Mouse (Mus musculus) naive thymus-derived CD4-positive, alpha-beta T cell, adult 2 months (primary cell): ENCODE results near the gene Psmd3.
A peak's percentile ranks its signal among the peaks of the same experiment; 100 is the strongest.

Experiments used
- DNase-seq: peaks from one replicate; pipeline ENCODE4 v3.0.0-alpha.2; 2011; ENCODE audit warnings: low read depth

The Psmd3 gene

DNA sequence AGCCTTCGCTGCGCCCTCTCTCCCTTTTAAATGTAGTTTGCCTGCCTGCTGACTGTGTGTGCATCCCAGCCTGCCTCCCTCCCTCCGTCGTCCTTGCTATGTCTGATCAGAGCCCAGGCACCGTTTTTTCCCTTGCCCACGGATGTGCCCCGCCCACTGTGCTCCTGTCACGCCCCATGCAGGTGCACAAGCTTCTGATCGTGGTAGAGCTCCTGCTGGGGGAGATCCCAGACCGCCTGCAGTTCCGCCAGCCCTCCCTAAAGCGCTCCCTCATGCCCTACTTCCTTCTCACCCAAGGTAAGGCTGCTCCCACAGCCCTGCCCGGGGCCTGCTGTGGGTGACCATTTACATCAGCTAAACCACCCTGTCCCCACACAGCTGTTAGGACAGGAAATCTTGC, 10.8 kb downstream of the Psmd3 start:
- no peak for DNase-seq

DNA sequence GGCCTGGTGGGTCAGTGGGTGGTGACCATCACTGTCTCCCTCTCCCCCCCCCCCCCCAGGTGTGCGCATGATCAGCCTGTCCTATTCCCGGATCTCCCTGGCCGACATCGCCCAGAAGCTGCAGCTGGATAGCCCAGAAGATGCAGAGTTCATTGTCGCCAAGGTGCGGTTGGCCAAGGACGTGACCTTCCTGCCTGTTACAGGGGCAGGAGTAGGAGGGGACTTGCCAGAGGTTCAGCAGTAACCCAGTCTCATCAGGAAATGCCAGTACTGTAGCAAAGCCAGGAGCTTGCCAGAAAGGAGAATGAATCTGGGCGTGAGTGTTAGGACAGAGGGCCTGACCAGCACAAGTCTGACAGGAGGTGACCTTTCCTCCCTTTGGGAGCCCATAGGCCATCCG, 11.4 kb downstream of the Psmd3 start:
- no peak for DNase-seq

DNA sequence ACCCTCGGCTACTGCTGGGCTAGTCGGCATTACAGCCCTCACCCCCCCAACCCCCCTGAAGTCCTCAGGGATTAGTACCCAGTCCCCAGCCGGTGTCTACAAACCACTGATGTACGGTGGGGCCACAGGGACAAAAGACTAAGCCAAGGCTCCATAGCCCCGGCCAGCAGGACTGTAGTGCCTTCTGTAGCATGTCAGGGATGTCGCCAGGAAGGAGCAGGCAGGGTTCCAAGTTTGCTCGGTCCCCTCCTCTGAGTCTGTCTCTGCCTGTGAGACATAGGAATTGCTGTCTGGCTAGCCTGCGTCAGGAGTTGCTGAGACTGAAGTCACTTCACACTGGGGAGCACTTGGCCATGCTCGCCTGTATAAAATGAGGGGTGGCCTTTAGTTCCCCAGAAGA, 11.9 kb downstream of the Psmd3 start:
- DNase-seq, result no peak

DNA sequence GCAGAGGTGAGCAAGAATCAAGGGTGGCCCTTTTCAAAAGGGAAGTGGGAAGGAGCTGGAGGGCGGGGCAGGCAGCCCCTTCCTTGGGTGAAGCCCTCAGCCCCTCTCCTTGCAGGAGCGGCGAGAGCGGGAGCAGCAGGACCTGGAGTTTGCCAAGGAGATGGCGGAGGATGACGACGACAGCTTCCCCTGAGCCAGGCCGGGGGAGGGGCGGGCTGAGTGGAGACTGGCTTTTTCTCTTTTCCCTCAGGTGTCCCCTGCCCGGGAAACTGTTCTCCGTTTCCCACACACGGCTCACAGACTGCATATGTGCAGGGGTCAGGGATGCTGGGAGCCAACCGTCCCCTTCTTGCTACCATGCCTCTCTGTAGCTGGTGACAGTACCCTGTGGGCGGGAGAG, 13.1 kb downstream of the Psmd3 start:
- no peak for DNase-seq

DNA sequence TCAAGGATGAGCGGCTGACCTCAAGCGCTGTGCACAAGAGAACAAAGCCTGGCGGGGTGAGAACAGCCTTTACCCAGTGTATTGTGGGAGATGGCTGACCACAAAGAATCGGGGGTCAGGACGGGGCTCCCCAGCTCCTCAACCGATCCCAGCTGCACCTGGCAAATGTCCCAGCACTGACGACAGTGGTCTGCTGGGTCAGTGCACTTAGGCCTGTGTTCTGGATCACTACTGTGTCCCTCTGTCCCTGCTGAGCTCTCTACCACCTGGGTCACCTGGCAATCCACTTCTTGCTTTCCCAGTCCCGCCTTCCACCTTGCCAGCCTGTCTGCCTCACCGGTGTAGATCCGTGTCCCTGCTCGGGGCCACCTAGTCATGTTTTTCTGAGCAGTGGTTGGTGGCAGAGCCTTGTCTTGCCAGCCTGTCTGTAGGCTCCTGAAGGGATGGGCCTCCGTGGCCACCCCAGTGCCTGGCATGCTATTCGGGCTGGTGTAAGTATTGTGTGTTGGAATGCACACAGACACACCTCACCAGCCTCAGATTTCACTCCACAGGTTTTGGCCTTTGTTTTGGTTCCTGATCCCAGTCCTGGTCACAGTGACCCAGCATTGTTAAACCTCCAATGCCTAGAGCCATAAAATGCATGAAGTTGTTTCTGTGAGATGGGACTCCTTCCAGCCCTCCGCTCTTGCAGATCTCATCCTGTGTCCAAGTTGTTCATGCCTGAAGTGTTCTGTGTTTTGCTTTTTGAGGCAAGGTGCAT, 14.3 kb downstream of the Psmd3 start:
- no peak for DNase-seq

DNA sequence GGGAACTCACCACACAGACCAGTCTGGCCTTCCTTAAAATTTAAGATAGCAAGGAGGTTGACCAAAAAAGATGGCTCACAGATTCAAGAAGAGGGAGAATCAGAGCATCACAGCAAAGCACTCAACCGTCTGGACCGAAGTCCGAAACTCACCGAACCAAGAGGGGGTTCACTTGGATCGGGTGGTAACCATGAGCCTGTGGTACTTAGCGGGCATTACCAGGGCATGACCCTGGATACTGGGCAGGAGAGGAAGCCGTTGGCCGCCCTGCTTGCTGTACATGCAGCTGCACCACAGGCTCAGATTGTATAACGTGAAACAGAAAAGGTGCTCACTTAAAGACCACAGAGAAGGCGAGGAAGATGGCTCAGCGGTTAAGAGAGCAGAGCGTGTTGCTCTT, 14.9 kb downstream of the Psmd3 start:
- no peak for DNase-seq

DNA sequence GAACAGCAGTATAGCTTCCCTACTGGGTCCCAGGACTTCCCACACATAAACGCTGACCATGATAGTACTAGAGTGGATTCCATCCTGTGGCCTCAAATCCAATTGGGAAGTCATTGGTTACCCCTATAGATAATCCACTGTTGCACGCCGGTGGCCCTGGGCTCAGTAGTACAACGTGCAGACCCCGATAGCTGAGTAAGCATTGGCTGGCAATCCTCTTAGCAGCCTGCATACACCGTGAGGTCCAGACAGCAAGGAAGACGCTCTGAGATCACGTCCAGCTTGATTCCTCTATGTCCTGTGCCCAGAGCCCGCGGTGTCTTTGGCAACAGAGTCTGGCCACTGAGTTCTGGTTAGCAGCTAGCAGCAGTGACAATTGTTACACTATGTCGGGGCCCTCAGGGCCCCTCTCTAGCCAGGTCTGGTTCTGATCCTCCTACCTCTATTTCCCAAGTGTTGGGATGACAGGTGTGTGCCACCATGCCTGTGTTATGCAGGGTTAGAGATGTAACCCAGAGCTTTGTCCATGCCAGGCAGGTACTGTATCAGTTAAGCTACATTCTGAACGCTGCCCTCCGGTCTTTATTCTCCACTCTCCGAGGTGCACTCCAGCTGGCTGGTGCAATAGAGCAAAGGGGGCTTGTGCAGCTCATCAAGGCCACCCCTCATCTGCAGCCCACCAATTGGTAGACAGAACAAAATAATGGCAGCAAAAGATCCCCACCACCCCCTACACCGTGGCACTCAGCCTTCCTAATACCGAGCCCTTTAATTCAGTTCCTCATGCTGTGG, 16.7 kb downstream of the Psmd3 start:
- DNase-seq, result no peak

DNA sequence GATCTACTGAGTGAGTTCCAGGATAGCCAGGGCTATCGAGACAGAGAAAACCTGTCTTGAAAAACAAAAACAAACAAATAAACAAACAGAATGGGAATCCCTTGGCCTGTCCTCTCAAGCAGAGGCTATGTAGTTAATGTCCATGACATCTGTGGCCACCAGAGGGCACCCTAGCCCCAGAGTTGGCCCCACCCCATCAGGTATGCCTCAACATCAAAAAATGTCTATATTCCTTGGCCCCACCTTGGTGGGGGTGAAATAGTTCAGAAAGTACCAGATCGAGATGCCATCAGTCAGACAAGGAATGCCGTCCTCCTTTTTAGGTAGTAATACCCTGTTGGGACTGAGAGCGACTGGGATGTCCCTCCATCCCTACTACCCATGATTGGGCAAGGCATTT, 17.6 kb downstream of the Psmd3 start:
- DNase-seq, result peak; percentile 89

DNA sequence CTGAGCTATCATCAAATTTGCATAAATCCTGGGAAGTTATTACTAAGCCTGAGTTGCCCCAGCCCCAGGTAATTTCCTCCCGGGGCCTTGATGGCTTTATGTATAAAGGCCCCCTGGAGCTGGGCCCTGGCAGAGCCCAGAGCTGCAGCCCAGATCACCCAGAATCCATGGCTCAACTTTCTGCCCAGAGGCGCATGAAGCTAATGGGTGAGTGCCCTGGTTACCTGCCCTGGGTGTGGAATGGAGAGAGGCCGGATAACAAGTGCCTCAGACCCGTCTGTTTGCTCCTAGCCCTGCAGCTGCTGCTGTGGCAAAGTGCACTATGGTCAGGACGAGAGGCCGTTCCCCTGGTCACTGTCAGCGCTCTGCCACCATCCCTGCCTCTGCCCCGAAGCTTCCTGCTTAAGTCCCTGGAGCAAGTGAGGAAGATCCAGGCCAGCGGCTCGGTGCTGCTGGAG, 18.9 kb downstream of the Psmd3 start, which contains the start of gene Csf3:
Csf3 (plus strand) TSS at position 51 of the 458 bp plus-strand sequence.
- DNase-seq, result no peak

DNA sequence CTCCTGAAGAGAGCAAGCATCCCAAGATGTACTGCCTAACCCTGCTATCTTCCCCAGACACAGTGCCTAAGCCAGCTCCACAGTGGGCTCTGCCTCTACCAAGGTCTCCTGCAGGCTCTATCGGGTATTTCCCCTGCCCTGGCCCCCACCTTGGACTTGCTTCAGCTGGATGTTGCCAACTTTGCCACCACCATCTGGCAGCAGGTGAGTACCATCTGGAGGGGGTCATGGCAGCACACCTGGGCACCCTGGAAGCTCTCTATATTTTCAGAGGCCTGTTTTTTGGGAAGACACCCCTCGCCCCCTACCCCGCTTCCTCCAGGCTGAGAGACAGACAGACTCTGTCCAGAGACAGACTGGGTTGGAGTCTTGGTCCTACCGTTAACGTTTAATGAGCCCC, 20.0 kb downstream of the Psmd3 start:
- DNase-seq, result no peak

DNA sequence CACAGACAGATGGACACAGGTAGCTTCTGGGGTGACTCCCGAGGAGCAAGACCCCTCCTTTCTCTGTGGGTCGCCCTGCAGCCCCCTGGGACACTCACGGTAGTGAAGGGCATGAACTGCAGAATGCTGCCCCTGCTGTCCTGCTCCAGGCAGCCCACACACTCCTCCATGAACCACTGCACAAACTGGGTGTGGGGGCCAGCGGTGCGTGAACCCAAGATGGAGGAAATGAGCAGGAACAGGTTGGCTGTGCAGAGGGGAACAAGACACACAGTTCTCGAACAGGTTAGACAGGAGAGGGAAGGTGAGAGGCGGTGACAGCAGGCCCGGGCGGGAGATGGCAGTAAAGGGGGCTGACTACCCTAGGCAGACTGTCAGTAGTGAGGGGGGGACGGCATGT, 22.7 kb downstream of the Psmd3 start:
- no peak for DNase-seq

DNA sequence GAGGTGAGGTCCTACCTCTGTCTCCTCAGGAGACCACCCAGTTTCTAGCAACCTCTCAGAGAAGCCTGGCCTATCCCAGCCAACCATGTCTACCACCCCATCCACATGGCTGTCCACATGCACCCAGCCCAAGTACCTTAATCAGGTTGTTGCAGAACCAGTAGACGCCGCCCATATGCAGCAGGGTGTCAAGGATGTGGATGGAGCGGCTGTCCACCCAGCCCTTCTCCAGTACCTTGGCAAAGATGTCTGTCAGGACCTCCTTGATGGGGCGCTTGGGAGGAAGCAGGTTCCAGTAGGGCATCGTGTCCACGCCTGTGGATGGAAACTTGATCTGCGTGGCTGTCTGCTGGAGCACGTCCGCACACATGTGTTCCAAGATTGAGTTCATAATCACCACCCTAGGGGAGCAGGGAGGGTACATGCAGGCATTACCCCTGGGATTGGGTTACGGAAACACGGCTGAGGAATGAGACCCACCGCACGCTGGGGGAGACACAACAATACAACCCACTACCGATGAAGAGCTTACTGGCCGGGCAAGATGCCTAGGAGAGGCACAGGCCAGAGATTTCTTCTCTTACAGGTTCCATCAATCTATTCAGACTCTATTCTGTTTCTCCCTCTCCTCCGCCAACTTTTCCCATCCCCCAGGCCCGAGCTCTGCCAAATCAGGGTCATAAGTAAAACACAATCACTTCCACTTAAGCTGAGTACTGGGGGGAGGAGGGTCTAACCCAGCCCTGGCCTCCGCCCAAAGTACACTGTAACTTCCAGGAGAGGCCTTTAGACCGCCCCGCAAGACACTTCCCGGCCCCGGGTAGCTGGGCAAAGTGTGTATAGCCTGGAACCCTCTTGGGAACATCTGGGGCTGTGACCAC, 25.3 kb downstream of the Psmd3 start:
- DNase-seq, result no peak

DNA sequence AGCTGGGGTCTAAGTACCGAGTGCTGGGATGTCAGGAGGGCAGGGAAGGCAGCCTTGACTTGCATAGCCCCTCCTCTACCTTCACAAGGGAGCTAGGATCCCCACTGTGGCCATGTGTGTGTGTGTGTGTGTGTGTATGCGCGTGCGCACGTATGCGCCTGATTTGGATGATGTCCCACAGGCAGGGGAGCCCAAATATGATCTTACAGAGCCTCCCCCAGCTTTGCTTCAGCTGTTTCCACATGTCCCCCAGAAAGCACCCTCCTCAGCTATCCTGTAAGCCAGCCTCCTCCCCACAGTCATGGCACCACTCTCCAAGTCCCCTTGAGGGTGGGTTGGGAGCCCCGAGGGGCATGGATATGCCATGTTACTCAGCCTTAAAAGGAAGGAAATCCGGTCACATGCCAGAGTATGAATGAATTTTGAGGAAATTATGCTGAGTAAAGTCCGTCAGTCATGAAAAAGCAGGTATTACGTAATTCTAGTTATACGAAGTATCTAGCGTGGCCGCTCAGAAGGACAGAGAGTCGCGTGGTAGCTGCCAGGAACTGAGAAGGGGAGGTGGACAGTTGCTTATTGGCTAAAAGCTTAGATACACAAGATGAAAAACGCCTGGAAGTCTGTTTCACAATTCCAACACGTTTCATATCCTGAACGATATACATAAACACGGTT, 26.1 kb downstream of the Psmd3 start:
- no peak for DNase-seq

DNA sequence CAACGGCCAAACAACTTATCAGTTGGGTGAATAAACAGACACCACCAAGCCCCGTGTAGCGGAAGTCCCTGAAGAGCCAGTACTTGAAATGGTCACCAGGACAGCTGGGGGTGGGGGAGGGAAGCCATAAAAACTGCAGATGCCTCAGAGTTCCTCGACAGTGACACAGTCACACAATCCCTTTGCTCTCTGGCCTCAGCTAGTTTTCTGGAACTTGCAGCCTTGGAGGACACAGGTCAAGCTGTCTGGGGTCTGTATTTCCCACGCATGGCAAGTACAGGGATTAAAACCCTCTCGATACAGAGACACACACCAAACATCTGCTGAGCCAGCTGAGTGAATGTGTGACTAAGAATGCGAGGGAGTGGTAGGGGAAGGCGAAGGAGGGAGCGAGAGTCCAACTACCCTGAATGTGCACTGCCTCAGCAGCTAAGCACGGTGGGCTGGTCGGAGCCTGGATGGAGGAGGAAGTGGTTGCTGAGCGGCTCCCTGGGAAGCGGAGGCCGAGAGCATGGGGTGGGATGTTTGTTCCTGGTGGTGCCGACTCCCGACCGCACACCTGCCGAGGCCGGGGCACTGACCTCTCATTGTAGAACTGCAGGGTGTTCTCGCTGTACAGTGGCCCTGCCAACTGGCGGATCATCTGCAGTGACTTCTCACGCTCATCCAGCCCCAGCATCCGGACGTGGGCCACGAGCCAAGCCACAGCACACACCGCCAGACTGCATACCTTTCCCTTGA, 26.8 kb downstream of the Psmd3 start:
- peak; percentile 52 for DNase-seq

DNA sequence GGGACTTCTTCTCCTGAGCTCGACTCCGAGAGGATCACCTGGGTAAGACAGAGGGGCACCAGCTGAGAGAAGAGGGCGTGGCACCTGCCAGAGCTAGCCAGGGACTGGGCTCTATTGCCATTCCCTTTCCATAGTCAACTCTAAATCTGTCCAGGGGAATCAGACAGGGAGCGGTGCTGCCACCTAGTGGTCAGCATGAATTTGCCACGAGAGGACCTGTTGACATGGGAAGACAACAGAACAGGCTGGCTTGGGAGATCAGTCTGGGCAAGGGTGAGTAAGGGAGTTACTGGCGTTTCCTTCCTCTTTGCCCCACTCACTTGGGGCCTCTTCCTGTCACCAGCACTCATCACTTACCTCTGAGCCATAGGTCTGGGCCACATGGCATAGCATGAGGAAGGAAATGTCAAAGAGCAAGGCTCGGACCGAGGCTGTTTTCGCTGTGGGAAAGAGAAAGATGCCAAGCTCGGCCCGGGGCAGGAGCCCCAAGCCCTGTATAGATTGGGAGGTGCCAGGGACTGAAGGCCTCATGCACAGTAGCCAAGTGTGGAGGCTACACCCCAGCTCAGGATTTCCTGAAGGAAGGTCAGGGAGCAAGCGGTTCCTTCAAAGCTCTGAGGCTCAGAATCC, 28.2 kb downstream of the Psmd3 start:
- peak; percentile 88 for DNase-seq

DNA sequence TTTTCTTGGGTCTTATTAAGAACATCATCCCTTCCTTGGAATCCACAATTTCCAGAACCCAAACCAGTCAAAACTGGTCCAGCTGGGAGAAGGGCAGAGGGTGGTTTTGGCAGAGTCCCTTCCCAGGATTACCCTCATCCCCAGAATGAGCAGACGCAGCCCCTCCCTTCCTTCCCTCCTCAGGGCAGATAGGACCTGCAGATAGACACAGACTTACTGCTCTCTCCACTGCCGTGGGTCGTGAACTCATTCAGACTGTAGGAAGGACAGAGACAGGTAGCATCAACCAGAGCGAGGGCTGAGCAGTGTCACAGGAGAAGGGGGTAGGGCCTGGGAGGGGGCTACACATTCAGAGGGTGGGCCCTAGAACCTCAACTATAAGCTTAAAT, 28.7 kb downstream of the Psmd3 start:
- no peak for DNase-seq

DNA sequence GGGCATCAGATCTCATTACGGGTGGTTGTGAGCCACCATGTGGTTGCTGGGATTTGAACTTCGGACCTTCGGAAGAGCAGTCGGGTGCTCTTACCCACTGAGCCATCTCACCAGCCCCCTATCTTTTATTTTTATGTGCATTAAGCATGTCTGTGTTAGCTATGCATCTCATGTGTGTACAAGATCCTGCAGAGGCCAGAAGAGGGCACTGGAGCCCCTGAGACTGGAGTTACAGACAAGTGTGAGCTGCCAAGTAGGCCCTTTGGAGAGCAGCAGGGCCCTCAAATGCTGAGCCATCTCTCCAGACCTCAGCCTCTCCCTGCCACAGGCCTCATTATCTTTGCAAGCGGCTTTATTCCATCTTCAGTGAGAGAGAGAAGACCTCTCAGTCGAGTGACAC, 29.7 kb downstream of the Psmd3 start:
- peak; percentile 60 for DNase-seq

DNA sequence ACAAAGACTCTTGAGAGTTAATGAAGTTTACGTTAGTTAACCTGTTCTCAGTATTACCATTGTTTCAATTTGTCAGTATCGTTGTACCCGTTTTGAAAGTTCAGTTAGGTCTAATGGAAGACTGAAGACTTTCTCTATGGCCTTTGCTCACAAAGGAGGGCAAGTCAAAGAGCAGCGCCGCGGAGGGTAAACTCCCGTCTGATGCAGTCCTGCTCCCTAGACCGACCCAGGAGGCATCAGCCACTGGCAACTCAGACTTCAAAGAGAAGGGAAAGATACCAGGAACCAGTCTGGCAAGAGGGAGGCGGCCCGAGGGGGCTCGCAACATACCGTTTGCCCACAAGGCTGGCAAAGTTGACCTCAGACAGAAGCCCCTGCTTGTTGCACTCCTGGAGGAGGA, 31.3 kb downstream of the Psmd3 start:
- DNase-seq, result no peak

DNA sequence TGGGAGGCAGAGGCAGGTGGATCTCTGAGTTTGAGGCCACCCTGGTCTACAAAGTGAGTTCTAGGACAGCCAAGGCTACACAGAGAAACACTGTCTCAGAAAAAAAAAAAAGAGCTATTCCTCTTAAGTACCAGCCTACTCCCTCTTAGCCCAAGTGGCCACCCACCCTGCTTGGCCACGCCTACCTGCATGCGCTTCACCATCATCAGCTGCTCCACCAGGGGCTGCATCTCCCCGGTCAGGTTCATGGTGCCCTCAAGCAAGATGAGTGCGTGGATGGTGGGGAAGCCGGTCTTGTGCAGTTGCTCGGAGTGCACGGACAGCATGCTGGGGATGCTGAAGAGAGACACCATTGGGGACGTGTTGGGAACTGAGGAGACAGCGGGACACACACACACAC, 33.6 kb downstream of the Psmd3 start:
- DNase-seq, result no peak

DNA sequence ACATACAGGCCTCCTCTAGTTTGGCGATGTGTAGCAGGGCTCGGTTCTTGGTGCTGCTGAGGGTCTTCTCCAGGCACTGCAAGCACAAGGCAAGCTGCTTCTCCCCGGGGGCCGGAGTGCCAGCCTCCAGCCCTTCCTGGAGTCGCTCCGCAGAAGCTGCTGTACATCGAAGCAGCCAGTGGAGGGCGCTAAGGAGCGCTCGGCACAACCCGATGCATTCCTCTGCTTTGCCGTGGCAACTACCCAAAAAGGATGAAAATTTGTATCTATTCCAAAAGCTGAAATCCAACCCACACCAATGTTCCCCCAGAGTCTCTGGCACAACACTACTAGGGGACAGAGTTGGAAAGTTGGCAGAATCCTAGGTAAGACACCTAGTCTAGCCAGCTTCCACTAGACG, 35.5 kb downstream of the Psmd3 start:
- DNase-seq, result peak; percentile 72

DNA sequence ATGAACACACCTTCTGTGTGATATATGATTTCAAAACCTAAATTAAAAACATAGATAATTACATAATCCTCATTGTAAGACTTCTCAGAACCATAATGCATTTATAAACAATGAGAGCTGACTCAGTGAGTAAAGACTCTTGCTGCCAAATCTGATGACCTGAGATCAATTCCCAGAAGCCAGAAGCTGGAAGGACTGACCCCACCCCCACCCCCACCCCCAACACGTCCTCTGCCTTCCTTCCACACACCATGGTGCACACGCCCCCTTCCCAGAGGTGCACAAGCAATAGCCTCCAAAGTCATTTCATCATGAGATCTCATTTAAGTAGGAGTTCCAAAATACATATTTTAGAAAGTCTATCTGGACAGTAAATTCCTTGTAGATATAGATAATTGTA, 38.4 kb downstream of the Psmd3 start:
- DNase-seq, result no peak
